ENCODE assay signal across 40 mouse cellular contexts in the genomic region with DNA sequence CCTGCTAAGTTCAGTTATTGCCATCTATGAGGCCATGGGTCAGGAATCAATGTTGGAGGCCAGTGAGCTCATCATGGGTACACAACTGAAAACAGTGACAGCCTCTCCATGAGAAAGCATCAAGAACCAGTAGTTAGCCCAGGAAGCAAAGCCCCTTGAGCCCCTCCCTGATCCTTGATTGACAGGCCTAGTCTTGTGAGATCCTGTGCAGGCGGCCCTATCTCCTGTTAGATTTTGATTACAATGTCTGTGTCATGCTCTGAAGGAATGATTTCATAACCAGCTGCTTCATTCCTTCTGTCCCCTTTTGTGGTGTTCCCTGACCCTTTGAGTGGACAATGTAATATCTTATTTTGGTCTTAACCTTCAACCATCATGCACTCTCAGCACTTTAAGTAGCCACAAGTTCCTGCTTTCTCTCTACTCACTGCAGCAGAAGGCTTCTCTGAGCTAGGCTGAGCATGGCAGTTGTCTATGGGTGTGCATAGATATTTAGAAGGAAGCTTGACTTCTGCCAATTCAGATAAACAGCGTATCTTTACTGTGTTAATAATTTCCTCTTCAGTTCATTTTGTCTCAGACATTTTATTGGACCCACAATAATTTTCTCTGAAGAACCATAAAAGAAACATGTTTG. TPM values are rescaled to one million over a fixed set of nuclear protein-coding genes. Genes with fewer than 3 reads are reported as not detected.
DNase-seq lines count a peak whose midpoint lies in the region; ATAC-seq and TF ChIP-seq lines count a peak whose summit lies in the region.
"Had no signal": no experiment of that assay in that cellular context is flagged by ENCODE, and none has a peak within 500 bp of the region (broad histone marks: within the 10 kb centered on the region; RNA-seq: fewer than 3 reads in every experiment).

No protein-coding gene starts in this region.

- WGBS in intestine, postnatal 0 days = 53% methylated on average over 2 of the region's 2 CpGs
- WGBS in intestine, embryonic 16.5 days = 81% methylated on average over 2 of the region's 2 CpGs
- WGBS in liver, embryonic 16.5 days (ENCODE audit: insufficient replicate concordance) = 56% methylated on average over 2 of the region's 2 CpGs
- WGBS in liver, embryonic 12.5 days (ENCODE audit: insufficient replicate concordance) = 58% methylated on average over 2 of the region's 2 CpGs

- H3K9me3 ChIP-seq in intestine, postnatal 0 days (ENCODE audit: control insufficient read depth) = no peaks in the 10 kb centered on the region
- H3K9me3 ChIP-seq in intestine, embryonic 16.5 days (ENCODE audit: control insufficient read depth, low read length) = no peaks in the 10 kb centered on the region
- no peaks in the 10 kb centered on the region for H3K9me3 ChIP-seq in liver, embryonic 16.5 days (replicated peaks; ENCODE audit: control insufficient read depth, low read length)
- H3K9me3 ChIP-seq in liver, embryonic 12.5 days (replicated peaks) = no peaks in the 10 kb centered on the region
- H3K9me3 ChIP-seq: embryonic facial prominence, embryonic 10.5 days; embryonic facial prominence, embryonic 15.5 days; hindbrain, embryonic 10.5 days; hindbrain, embryonic 15.5 days had no signal

- H3K27me3 ChIP-seq in intestine, postnatal 0 days (replicated peaks; ENCODE audit: control insufficient read depth, insufficient read depth, low read length) = no peaks in the 10 kb centered on the region
- H3K27me3 ChIP-seq in intestine, embryonic 16.5 days (replicated peaks; ENCODE audit: control insufficient read depth, insufficient read depth, low read length) = no peaks in the 10 kb centered on the region
- H3K27me3 ChIP-seq in liver, embryonic 16.5 days (ENCODE audit: control insufficient read depth, insufficient read depth, low read depth, low read length) = no peaks in the 10 kb centered on the region
- no peaks in the 10 kb centered on the region for H3K27me3 ChIP-seq in liver, embryonic 12.5 days (replicated peaks)
- H3K27me3 ChIP-seq: CH12.LX; embryonic facial prominence, embryonic 15.5 days; hindbrain, embryonic 15.5 days; liver, embryonic 13.5 days; Patski had no signal

- TF ChIP-seq CTCF in intestine, postnatal 0 days (IDR thresholded peaks at IDR 0.05; ENCODE audit: low read depth) = no peak
- TF ChIP-seq CTCF in left cerebral cortex, adult 2 months (IDR thresholded peaks at IDR 0.05) = no peak

- no peak overlapping the region for H3K4me3 ChIP-seq in intestine, postnatal 0 days (ENCODE audit: low read depth, low read length)
- no peak overlapping the region for H3K4me3 ChIP-seq in intestine, embryonic 16.5 days (ENCODE audit: low read length)
- H3K4me3 ChIP-seq in liver, embryonic 16.5 days (ENCODE audit: low read depth, low read length) = no peak overlapping the region
- H3K4me3 ChIP-seq in liver, embryonic 12.5 days = no peak overlapping the region
- no peak overlapping the region for H3K4me3 ChIP-seq in left cerebral cortex, adult 2 months
- H3K4me3 ChIP-seq: embryonic facial prominence, embryonic 10.5 days; embryonic facial prominence, embryonic 15.5 days; hindbrain, embryonic 10.5 days; hindbrain, embryonic 15.5 days; liver, embryonic 13.5 days had no signal

- no peak overlapping the region for H3K9ac ChIP-seq in intestine, postnatal 0 days (ENCODE audit: low read depth, low read length)
- no peak overlapping the region for H3K9ac ChIP-seq in intestine, embryonic 16.5 days (ENCODE audit: low read depth, low read length)
- no peak overlapping the region for H3K9ac ChIP-seq in liver, embryonic 16.5 days (ENCODE audit: low read depth, low read length)
- H3K9ac ChIP-seq in liver, embryonic 12.5 days = no peak overlapping the region
- H3K9ac ChIP-seq: embryonic facial prominence, embryonic 15.5 days; hindbrain, embryonic 15.5 days; liver, embryonic 13.5 days; lung, embryonic 14.5 days had no signal

- H3K4me2 ChIP-seq in intestine, postnatal 0 days (replicated peaks; ENCODE audit: low read depth) = no peak overlapping the region
- no peak overlapping the region for H3K4me2 ChIP-seq in intestine, embryonic 16.5 days (ENCODE audit: low read depth, low read length)
- no peak overlapping the region for H3K4me2 ChIP-seq in liver, embryonic 16.5 days (ENCODE audit: low read depth, low read length)
- H3K4me2 ChIP-seq in liver, embryonic 12.5 days = no peak overlapping the region
- H3K4me2 ChIP-seq: embryonic facial prominence, embryonic 15.5 days; hindbrain, embryonic 15.5 days; liver, embryonic 13.5 days; lung, embryonic 14.5 days; midbrain, embryonic 11.5 days had no signal

- peak; percentile 95 for DNase-seq in heart, adult 11 months
- DNase-seq in heart, postnatal 25 days (ENCODE audit: low spot score) = no peak
- no peak for DNase-seq in left cerebral cortex, adult 2 months (ENCODE audit: extremely low spot score in 1 of 2, low spot score in 2 of 2)
- DNase-seq: adrenal gland, postnatal 14 days; cerebellum, adult 18-20 months; cerebellum, postnatal 25 days; gastrocnemius, postnatal 14 days; kidney, adult 8-10 months; kidney, postnatal 14 days; liver, embryonic 13.5 days; lung, embryonic 14.5 days; lung, postnatal 14 days; right cerebral cortex, postnatal 25 days; spleen, adult 18-20 months; thymus, postnatal 14 days had no signal

- no peak overlapping the region for H3K27ac ChIP-seq in intestine, postnatal 0 days (ENCODE audit: low read depth, low read length)
- no peak overlapping the region for H3K27ac ChIP-seq in intestine, embryonic 16.5 days (ENCODE audit: low read length)
- H3K27ac ChIP-seq in liver, embryonic 16.5 days (ENCODE audit: low read length) = no peak overlapping the region
- H3K27ac ChIP-seq in liver, embryonic 12.5 days = no peak overlapping the region
- no peak overlapping the region for H3K27ac ChIP-seq in left cerebral cortex, adult 2 months
- H3K27ac ChIP-seq: embryonic facial prominence, embryonic 10.5 days; embryonic facial prominence, embryonic 15.5 days; hindbrain, embryonic 10.5 days; hindbrain, embryonic 15.5 days; liver, embryonic 13.5 days had no signal

- H3K36me3 ChIP-seq in intestine, postnatal 0 days (ENCODE audit: control insufficient read depth, insufficient read depth) = no peaks in the 10 kb centered on the region
- no peaks in the 10 kb centered on the region for H3K36me3 ChIP-seq in intestine, embryonic 16.5 days (ENCODE audit: control insufficient read depth, insufficient read depth, low read length)
- no peaks in the 10 kb centered on the region for H3K36me3 ChIP-seq in liver, embryonic 16.5 days (ENCODE audit: control insufficient read depth, insufficient read depth)
- H3K36me3 ChIP-seq in liver, embryonic 12.5 days = no peaks in the 10 kb centered on the region
- H3K36me3 ChIP-seq: embryonic facial prominence, embryonic 10.5 days; embryonic facial prominence, embryonic 15.5 days; hindbrain, embryonic 10.5 days; hindbrain, embryonic 15.5 days; liver, embryonic 13.5 days had no signal

- intact Hi-C loops in heart, postnatal 25 days (cut with DNase I) = no loop called here
- intact Hi-C loops in left cerebral cortex, adult 2 months (cut with DNase I) = no loop called here

- ATAC-seq in intestine, postnatal 0 days = peak; percentile 51; the same call in 1 of the 2 replicates
- ATAC-seq in intestine, embryonic 16.5 days = no peak
- peak; percentile 27; the same call in 1 of the 2 replicates for ATAC-seq in liver, embryonic 16.5 days (ENCODE audit: low read depth)
- ATAC-seq in liver, embryonic 12.5 days = no peak
- 0 out of 2 replicates have a peak, but pooled peaks have one; percentile 52 for ATAC-seq in megakaryocyte-erythroid progenitor cell, adult 5-6 weeks (replicated peaks; ENCODE audit: low FRiP score, low TSS enrichment, poor library complexity, severe bottlenecking)
- ATAC-seq: forebrain, embryonic 14.5 days; inflammation-experienced regulatory T-cells, adult 6 months; midbrain, embryonic 16.5 days; Patski had no signal

- H3K4me1 ChIP-seq in intestine, postnatal 0 days (replicated peaks; ENCODE audit: control insufficient read depth, insufficient read depth, low read length) = no peaks in the 10 kb centered on the region
- no peaks in the 10 kb centered on the region for H3K4me1 ChIP-seq in intestine, embryonic 16.5 days (ENCODE audit: control insufficient read depth, insufficient read depth, low read length)
- H3K4me1 ChIP-seq in liver, embryonic 16.5 days (ENCODE audit: control insufficient read depth, low read depth, low read length) = no peaks in the 10 kb centered on the region
- H3K4me1 ChIP-seq in liver, embryonic 12.5 days = no peaks in the 10 kb centered on the region
- H3K4me1 ChIP-seq: embryonic facial prominence, embryonic 10.5 days; embryonic facial prominence, embryonic 15.5 days; hindbrain, embryonic 10.5 days; hindbrain, embryonic 15.5 days; liver, embryonic 13.5 days had no signal

RNA-seq across cellular contexts. Expression of gene Clca4b, which starts 35.2 kb away (rescaled TPM):
- not detected for total RNA-seq in heart, postnatal 25 days (2021)
- polyA plus RNA-seq in intestine, postnatal 0 days (2015; fragmentation: Nextera tagmentation; extraction: Ambion mirVana) = 776 and 777 TPM in 2 replicates
- polyA plus RNA-seq in intestine, embryonic 16.5 days (2015; fragmentation: Nextera tagmentation; extraction: Ambion mirVana) = 69.2 and 140 TPM in 2 replicates
- 0.25 TPM in 1 of 2 replicates, not detected in the other for polyA plus RNA-seq in liver, embryonic 16.5 days (2015; fragmentation: Nextera tagmentation; extraction: Ambion mirVana)
- polyA plus RNA-seq in liver, embryonic 12.5 days (2016; fragmentation: Nextera tagmentation; extraction: Ambion mirVana) = not detected in 2 replicates
- not detected in 2 replicates for total RNA-seq in megakaryocyte-erythroid progenitor cell, adult 5-6 weeks (2014; fragmentation: Nextera tagmentation)
- total RNA-seq in megakaryocyte-erythroid progenitor cell, adult 5-6 weeks (2017) = not detected in 2 replicates
- not detected for total RNA-seq in left cerebral cortex, adult 2 months (2021)
- total RNA-seq: adrenal gland, postnatal 14 days; CH12.LX; gastrocnemius, postnatal 14 days; granulocyte monocyte progenitor cell, adult 5-6 weeks; layer of hippocampus, adult 18-20 months; layer of hippocampus, postnatal 25 days; left cerebral cortex, postnatal 14 days; megakaryocyte progenitor cell, adult 5-6 weeks; neutrophil, adult 5-6 weeks had no signal
- polyA plus RNA-seq: brain, embryonic 14.5 days; C2C12; embryonic facial prominence, embryonic 10.5 days; embryonic facial prominence, embryonic 15.5 days; forebrain, embryonic 14.5 days; hindbrain, embryonic 10.5 days; hindbrain, embryonic 15.5 days; inflammation-experienced regulatory T-cells, adult 6 months; limb, embryonic 11.5 days; liver, embryonic 13.5 days; lung, embryonic 14.5 days; midbrain, embryonic 11.5 days; midbrain, embryonic 16.5 days; neural tube, embryonic 11.5 days had no signal

RNA-seq across cellular contexts. Expression of gene Clca3b, which starts 48.0 kb away (rescaled TPM):
- not detected for total RNA-seq in heart, postnatal 25 days (2021)
- 2.5 and 3.6 TPM in 2 replicates for polyA plus RNA-seq in intestine, postnatal 0 days (2015; fragmentation: Nextera tagmentation; extraction: Ambion mirVana)
- 5.2 and 6.4 TPM in 2 replicates for polyA plus RNA-seq in intestine, embryonic 16.5 days (2015; fragmentation: Nextera tagmentation; extraction: Ambion mirVana)
- polyA plus RNA-seq in liver, embryonic 16.5 days (2015; fragmentation: Nextera tagmentation; extraction: Ambion mirVana) = 0.08 TPM in 1 of 2 replicates, not detected in the other
- not detected in 2 replicates for polyA plus RNA-seq in liver, embryonic 12.5 days (2016; fragmentation: Nextera tagmentation; extraction: Ambion mirVana)
- total RNA-seq in megakaryocyte-erythroid progenitor cell, adult 5-6 weeks (2014; fragmentation: Nextera tagmentation) = not detected in 2 replicates
- not detected in 2 replicates for total RNA-seq in megakaryocyte-erythroid progenitor cell, adult 5-6 weeks (2017)
- not detected for total RNA-seq in left cerebral cortex, adult 2 months (2021)
- total RNA-seq: adrenal gland, postnatal 14 days; CH12.LX; gastrocnemius, postnatal 14 days; granulocyte monocyte progenitor cell, adult 5-6 weeks; layer of hippocampus, adult 18-20 months; layer of hippocampus, postnatal 25 days; left cerebral cortex, postnatal 14 days; megakaryocyte progenitor cell, adult 5-6 weeks had no signal
- polyA plus RNA-seq: brain, embryonic 14.5 days; embryonic facial prominence, embryonic 10.5 days; forebrain, embryonic 14.5 days; hindbrain, embryonic 10.5 days; hindbrain, embryonic 15.5 days; inflammation-experienced regulatory T-cells, adult 6 months; liver, embryonic 13.5 days; lung, embryonic 14.5 days; midbrain, embryonic 11.5 days; midbrain, embryonic 16.5 days; neural tube, embryonic 11.5 days had no signal

Comparison
In these comparisons a context has a peak if more than half of its experiments do, and no peak if none do; other contexts are left out.
1. ATAC-seq: peak in intestine, postnatal 0 days (single experiment), liver, embryonic 16.5 days (single experiment) and megakaryocyte-erythroid progenitor cell, adult 5-6 weeks (single experiment); none in intestine, embryonic 16.5 days (single experiment) and liver, embryonic 12.5 days (single experiment).
2. RNA of gene Clca4b, which starts 35.2 kb away (polyA plus RNA-seq): 776 to 777 TPM in intestine, postnatal 0 days and 69.2 to 140 TPM in intestine, embryonic 16.5 days; 0.25 TPM in liver, embryonic 16.5 days and not detected in liver, embryonic 12.5 days; every median in the first group is over 10 times any median in the second.